Mouse (Mus musculus) effector memory CD4-positive, alpha-beta T cell, adult 7 months (primary cell): Measurements from ENCODE around the gene Tmem185a. TPM values are rescaled to one million over a fixed set of nuclear protein-coding genes. Genes with fewer than 3 reads are reported as not detected.

Source experiments
- polyA plus RNA-seq: library from polyadenylated mRNA; unstranded; fragments of 100-300 nt; shearing (Covaris generic); gene quantifications from one replicate; pipeline ENCODE4 v1.2.1, GENCODE M21; 2017

The Tmem185a gene
- 22.2 TPM for polyA plus RNA-seq

GRCm38 (mm10) chrX:70476792-70477776 is at the start of gene Tmem185a:
Tmem185a (minus strand) TSS chrX:70477180.

Other genes starting within 250 kb of the Tmem185a start
- 34.9 TPM for gene Ids, start 112.1 kb downstream of the Tmem185a start, polyA plus RNA-seq
- 26.8 TPM for gene 1110012L19Rik, start 91.3 kb downstream of the Tmem185a start, polyA plus RNA-seq